Mouse (Mus musculus): ENCODE measurements at regions not wholly inside any gene's neighbourhood (a gene's known extent, or its start where the extent isn't known, plus 50 kb on each side); places are given as distances from the start of the nearest gene placed in this dataset.

- no peak for TF ChIP-seq CTCF (conservative IDR thresholded peaks at IDR 0.05)
- H3K4me3 ChIP-seq, result no peak overlapping the region
- peak overlapping the region; percentile 81 for H3K27ac ChIP-seq
- DNase-seq (ENCODE audit: low spot score in 2 of 2), result peak; percentile 49 to 62
Observed at GRCm38 (mm10) chr9:61120931-61121391, 251.2 kb upstream of the Tle3 start.

- TF ChIP-seq CTCF (conservative IDR thresholded peaks at IDR 0.05), result no peak
- no peak overlapping the region for H3K27ac ChIP-seq
- DNase-seq (ENCODE audit: low spot score in 2 of 2), result no peak
- H3K4me3 ChIP-seq, result no peak overlapping the region
Observed at GRCm38 (mm10) chr9:61123431-61123830, 248.7 kb upstream of the Tle3 start.

- TF ChIP-seq CTCF (conservative IDR thresholded peaks at IDR 0.05), result no peak
- Histone ChIP-seq H3K27ac (no peak overlapping the region), H3K4me3 (no peak overlapping the region)
- DNase-seq (ENCODE audit: low spot score in 2 of 2), result no peak
Observed at GRCm38 (mm10) chr9:61125769-61126168, 246.4 kb upstream of the Tle3 start.

- no peak for DNase-seq (ENCODE audit: low spot score in 2 of 2)
Observed at GRCm38 (mm10) chr9:61128077-61128476, 244.1 kb upstream of the Tle3 start.

GRCm38 (mm10) chr9:61129186-61129585 is 243.0 kb upstream of the Tle3 start:
- H3K27ac ChIP-seq, result no peak overlapping the region
- no peak for DNase-seq (ENCODE audit: low spot score in 2 of 2)
- no peak for TF ChIP-seq CTCF (conservative IDR thresholded peaks at IDR 0.05)
- H3K4me3 ChIP-seq, result no peak overlapping the region

More at GRCm38 (mm10) chr9:61128077-61128476, 244.1 kb upstream of the Tle3 start:
- no peak overlapping the region for H3K27ac ChIP-seq
- H3K4me3 ChIP-seq, result no peak overlapping the region
- no peak for TF ChIP-seq CTCF (conservative IDR thresholded peaks at IDR 0.05)

- no peak for DNase-seq (ENCODE audit: low spot score in 2 of 2)
- TF ChIP-seq CTCF (conservative IDR thresholded peaks at IDR 0.05), result no peak
- no peak overlapping the region for H3K27ac ChIP-seq
- no peak overlapping the region for H3K4me3 ChIP-seq
Observed at GRCm38 (mm10) chr9:61130877-61131276, 241.3 kb upstream of the Tle3 start.

GRCm38 (mm10) chr9:61135263-61135882 is 236.8 kb upstream of the Tle3 start:
- H3K27ac ChIP-seq, result no peak overlapping the region
- TF ChIP-seq CTCF (conservative IDR thresholded peaks at IDR 0.05), result peak; percentile 29
- no peak for DNase-seq (ENCODE audit: low spot score in 2 of 2)
- no peak overlapping the region for H3K4me3 ChIP-seq

GRCm38 (mm10) chr9:61135917-61136316 is 236.2 kb upstream of the Tle3 start:
- no peak for TF ChIP-seq CTCF (conservative IDR thresholded peaks at IDR 0.05)
- DNase-seq (ENCODE audit: low spot score in 2 of 2), result no peak
- Histone ChIP-seq H3K4me3 (no peak overlapping the region), H3K27ac (no peak overlapping the region)

- TF ChIP-seq CTCF (conservative IDR thresholded peaks at IDR 0.05), result no peak
- no peak overlapping the region for H3K27ac ChIP-seq
- H3K4me3 ChIP-seq, result no peak overlapping the region
- no peak for DNase-seq (ENCODE audit: low spot score in 2 of 2)
Observed at GRCm38 (mm10) chr9:61138741-61139368, 233.3 kb upstream of the Tle3 start.

GRCm38 (mm10) chr9:61143101-61143500 is 229.1 kb upstream of the Tle3 start:
- TF ChIP-seq CTCF (conservative IDR thresholded peaks at IDR 0.05), result no peak
- Histone ChIP-seq H3K4me3 (no peak overlapping the region), H3K27ac (no peak overlapping the region)
- peak; percentile 47 to 62 for DNase-seq (ENCODE audit: low spot score in 2 of 2)

GRCm38 (mm10) chr9:61144685-61145318 is 227.4 kb upstream of the Tle3 start:
- DNase-seq (ENCODE audit: low spot score in 2 of 2), result no peak
- TF ChIP-seq CTCF (conservative IDR thresholded peaks at IDR 0.05), result no peak
- no peak overlapping the region for H3K4me3 ChIP-seq

GRCm38 (mm10) chr9:61145738-61146137 is 226.4 kb upstream of the Tle3 start:
- Histone ChIP-seq H3K27ac (no peak overlapping the region), H3K4me3 (no peak overlapping the region)
- DNase-seq (ENCODE audit: low spot score in 2 of 2), result no peak
- no peak for TF ChIP-seq CTCF (conservative IDR thresholded peaks at IDR 0.05)

More at GRCm38 (mm10) chr9:61144685-61145318, 227.4 kb upstream of the Tle3 start:
- no peak overlapping the region for H3K27ac ChIP-seq

GRCm38 (mm10) chr9:61151201-61151600 is 221.0 kb upstream of the Tle3 start:
- H3K27ac ChIP-seq, result no peak overlapping the region
- no peak for TF ChIP-seq CTCF (conservative IDR thresholded peaks at IDR 0.05)
- no peak overlapping the region for H3K4me3 ChIP-seq
- no peak for DNase-seq (ENCODE audit: low spot score in 2 of 2)

Measured in layer of hippocampus, adult 2 months (tissue).